9 mouse cellular contexts compared by ENCODE assay signal in genomic region chr1:155050897-155051592, GRCm38 (mm10). TPM values are rescaled to one million over a fixed set of nuclear protein-coding genes. Genes with fewer than 3 reads are reported as not detected.
DNase-seq lines count a peak whose midpoint lies in the region; ATAC-seq and TF ChIP-seq lines count a peak whose summit lies in the region.
"Had no signal": no experiment of that assay in that cellular context is flagged by ENCODE, and none has a peak within 500 bp of the region (broad histone marks: within the 10 kb centered on the region; RNA-seq: fewer than 3 reads in every experiment).

No protein-coding gene starts in this region.

- H3K27ac ChIP-seq in heart, embryonic 15.5 days: peak overlapping the region; percentile 83; the same call in 1 of the 2 replicates
- peak overlapping the region; percentile 74 for H3K27ac ChIP-seq in stomach, postnatal 0 days (replicated peaks)

- no peaks in the 10 kb centered on the region for H3K27me3 ChIP-seq in heart, embryonic 15.5 days
- H3K27me3 ChIP-seq in stomach, postnatal 0 days (ENCODE audit: control insufficient read depth, insufficient read depth, low read length): no peaks in the 10 kb centered on the region

- no peaks in the 10 kb centered on the region for H3K36me3 ChIP-seq in heart, embryonic 15.5 days
- no peaks in the 10 kb centered on the region for H3K36me3 ChIP-seq in stomach, postnatal 0 days (ENCODE audit: control insufficient read depth, insufficient read depth, low read length)

- no peak for DNase-seq in heart, postnatal 25 days (ENCODE audit: low spot score)
- peak; percentile 72 for DNase-seq in right cerebral cortex, postnatal 25 days
- DNase-seq in right cerebral cortex, postnatal 14 days: no peak
- DNase-seq in stomach, postnatal 0 days (ENCODE audit: low spot score): no peak
- no peak for DNase-seq in testis, postnatal 10 days (ENCODE audit: low spot score)
- DNase-seq in cerebellum, adult 18-20 months: no peak
- DNase-seq: forebrain, postnatal 0 days had no signal

- ATAC-seq in heart, embryonic 15.5 days (replicated peaks; ENCODE audit: insufficient number of reproducible peaks, insufficient read depth, low FRiP score, low read depth): no peak
- peak; percentile 63 for ATAC-seq in inflammation-experienced regulatory T-cells, adult 6 months
- peak; percentile 52 for ATAC-seq in stomach, postnatal 0 days (ENCODE audit: low FRiP score, low TSS enrichment)
- ATAC-seq: forebrain, postnatal 0 days had no signal

- intact Hi-C loops in heart, postnatal 25 days (cut with DNase I): no loop called here

- WGBS in heart, embryonic 15.5 days: 74% methylated on average over 9 of the region's 9 CpGs
- 76% methylated on average over 9 of the region's 9 CpGs for WGBS in stomach, postnatal 0 days

- H3K9ac ChIP-seq in heart, embryonic 15.5 days: no peak overlapping the region
- no peak overlapping the region for H3K9ac ChIP-seq in stomach, postnatal 0 days (ENCODE audit: low read length)
- H3K9ac ChIP-seq: forebrain, postnatal 0 days had no signal

- peaks cover 60% of the 10 kb centered on the region for H3K4me1 ChIP-seq in heart, embryonic 15.5 days (replicated peaks)
- H3K4me1 ChIP-seq in stomach, postnatal 0 days (replicated peaks; ENCODE audit: control insufficient read depth, insufficient read depth): peaks cover 9% of the 10 kb centered on the region

- no peak overlapping the region for H3K4me3 ChIP-seq in heart, embryonic 15.5 days
- H3K4me3 ChIP-seq in stomach, postnatal 0 days (ENCODE audit: low read depth, low read length): no peak overlapping the region

- H3K9me3 ChIP-seq in heart, embryonic 15.5 days (replicated peaks): no peaks in the 10 kb centered on the region
- no peaks in the 10 kb centered on the region for H3K9me3 ChIP-seq in stomach, postnatal 0 days (ENCODE audit: control insufficient read depth, low read length)

- TF ChIP-seq EP300 in stomach, postnatal 0 days (optimal IDR thresholded peaks at IDR 0.05): no peak

- TF ChIP-seq CTCF in stomach, postnatal 0 days (IDR thresholded peaks at IDR 0.05; ENCODE audit: low read depth): no peak

- 0 out of 2 replicates have a peak overlapping the region, but pooled peaks have one; percentile 3 for H3K4me2 ChIP-seq in heart, embryonic 15.5 days
- H3K4me2 ChIP-seq in stomach, postnatal 0 days (replicated peaks; ENCODE audit: low read depth): no peak overlapping the region

RNA-seq across cellular contexts. Expression of gene Ier5, which starts 48.4 kb away (rescaled TPM):
- polyA plus RNA-seq in heart, embryonic 15.5 days (2015; fragmentation: Nextera tagmentation; extraction: Ambion mirVana): 5.0 and 5.5 TPM in 2 replicates
- total RNA-seq in heart, postnatal 25 days (2021): 10 to 100 TPM; 12.7 to 16.5 TPM
- polyA plus RNA-seq in inflammation-experienced regulatory T-cells, adult 6 months (2017; shearing (Covaris generic)): 10 to 100 TPM in 1 of 3 experiments, 1 to 10 TPM in 2; 6.6 to 12.8 (median 7.5) TPM
- 7.3 and 11.2 TPM in 2 replicates for polyA plus RNA-seq in stomach, postnatal 0 days (2015; fragmentation: Nextera tagmentation; extraction: Ambion mirVana)
